Mouse (Mus musculus) right cerebral cortex, postnatal 4 days (tissue): ENCODE measurements around the gene Apoa5.
A peak's percentile ranks its signal among the peaks of the same experiment; 100 is the strongest.
"Not testable (repeated sequence)": the region's sequence is repeated elsewhere in the genome, so short reads cannot be mapped to it uniquely, and the experiment has no call there.

Source experiments
- DNase-seq: peaks from one replicate; pipeline ENCODE4 v3.0.0-alpha.2; 2022

The Apoa5 gene

DNA sequence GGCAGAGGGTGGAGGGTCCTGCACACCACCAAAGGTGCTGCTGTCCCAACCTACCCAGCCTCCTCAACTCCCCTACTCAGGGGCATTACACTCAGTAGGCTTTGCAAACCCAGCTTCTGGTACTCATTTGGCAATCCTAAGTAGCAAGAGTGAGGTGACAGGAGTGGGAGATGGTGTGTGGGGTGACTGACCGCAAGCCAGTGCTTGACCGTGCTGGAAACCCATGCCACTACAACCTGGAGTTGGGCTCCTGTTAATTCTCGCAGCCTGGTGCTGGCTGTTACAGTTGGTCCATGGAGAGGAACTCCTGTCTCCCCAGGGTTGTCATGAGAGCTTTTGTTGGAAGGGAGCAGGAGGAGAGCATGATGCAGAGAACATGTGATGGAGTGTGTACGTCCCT is 2.3 kb downstream of the Apoa5 start:
- DNase-seq, result no peak

DNA sequence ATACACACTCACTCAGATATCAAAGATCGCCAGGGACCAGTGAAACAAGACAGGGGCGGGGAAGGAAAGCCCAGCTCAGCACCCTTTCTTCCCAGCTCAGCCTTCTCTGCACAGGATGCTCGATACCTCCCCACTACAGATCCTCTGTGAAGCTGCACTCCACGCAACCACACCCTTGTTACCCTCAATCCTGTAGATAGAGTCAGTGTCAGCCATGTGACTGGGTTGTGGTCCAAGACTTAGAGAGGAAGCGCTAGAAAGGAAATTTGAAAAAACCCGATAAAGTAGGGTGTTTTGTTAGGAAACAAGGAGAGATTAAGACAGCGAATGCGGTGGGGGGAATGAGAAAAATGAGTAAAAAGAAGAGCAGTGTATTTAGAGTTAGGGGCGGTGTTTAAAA is 3.6 kb downstream of the Apoa5 start:
- no peak for DNase-seq

DNA sequence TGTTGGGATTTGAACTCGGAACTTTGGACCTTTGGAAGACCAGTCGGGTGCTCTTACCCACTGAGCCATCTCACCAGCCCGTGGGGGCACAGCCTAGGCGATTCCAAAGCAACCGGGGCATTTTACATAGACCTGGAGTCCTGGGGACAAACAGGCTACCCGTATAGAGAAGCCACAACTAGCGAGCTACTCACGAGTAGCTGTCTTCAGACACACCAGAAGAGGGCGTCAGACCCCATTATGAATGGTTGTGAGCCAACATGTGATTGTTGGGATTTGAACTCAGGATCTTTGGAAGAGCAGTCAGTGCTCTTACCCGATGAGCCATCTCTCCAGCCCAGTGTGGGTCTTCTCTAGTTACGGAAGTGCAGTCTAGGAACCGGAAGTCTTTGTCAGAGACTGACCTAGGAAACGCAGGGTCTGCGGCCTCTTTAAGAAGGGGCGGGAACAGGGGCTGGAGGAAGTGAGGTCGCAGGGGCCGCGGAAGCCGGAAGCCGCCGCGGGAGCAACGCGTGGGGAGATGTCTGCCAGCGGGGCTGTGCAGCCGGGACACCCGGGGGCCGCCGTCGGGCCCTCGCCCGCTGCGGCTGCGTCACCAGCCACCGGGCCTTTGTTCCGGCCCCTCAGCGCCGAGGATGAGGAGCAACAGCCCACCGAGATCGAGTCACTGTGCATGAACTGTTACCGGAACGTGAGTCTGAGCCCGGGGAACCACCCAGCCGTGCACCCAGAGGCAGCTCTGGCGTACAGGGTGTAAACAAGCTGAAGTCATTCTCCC is 4.4 kb downstream of the Apoa5 start, which contains the start of gene Zpr1:
TSS of gene Zpr1 (plus strand) at position 388 of the 778 bp plus-strand sequence.
- peak; percentile 81 for DNase-seq

DNA sequence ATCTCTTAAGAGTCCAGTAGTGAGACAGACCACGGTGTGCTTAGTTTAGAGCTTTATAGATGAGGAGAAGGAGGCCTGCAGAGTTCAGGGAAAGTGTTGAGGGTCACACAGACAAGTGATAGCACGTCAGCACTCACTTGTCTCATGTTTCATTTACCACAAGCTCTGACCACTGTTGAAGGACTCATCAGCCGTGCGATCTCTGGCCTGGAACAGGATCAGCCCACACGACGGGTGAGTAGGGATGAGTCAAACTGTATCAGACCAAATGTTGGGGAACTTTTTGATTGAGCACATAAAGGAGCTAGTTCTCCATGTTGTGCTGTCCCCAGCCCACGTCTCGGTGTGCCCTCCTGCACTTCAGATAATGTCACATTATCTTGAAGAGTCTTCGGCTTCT is 6.1 kb downstream of the Apoa5 start:
- DNase-seq, result no peak

DNA sequence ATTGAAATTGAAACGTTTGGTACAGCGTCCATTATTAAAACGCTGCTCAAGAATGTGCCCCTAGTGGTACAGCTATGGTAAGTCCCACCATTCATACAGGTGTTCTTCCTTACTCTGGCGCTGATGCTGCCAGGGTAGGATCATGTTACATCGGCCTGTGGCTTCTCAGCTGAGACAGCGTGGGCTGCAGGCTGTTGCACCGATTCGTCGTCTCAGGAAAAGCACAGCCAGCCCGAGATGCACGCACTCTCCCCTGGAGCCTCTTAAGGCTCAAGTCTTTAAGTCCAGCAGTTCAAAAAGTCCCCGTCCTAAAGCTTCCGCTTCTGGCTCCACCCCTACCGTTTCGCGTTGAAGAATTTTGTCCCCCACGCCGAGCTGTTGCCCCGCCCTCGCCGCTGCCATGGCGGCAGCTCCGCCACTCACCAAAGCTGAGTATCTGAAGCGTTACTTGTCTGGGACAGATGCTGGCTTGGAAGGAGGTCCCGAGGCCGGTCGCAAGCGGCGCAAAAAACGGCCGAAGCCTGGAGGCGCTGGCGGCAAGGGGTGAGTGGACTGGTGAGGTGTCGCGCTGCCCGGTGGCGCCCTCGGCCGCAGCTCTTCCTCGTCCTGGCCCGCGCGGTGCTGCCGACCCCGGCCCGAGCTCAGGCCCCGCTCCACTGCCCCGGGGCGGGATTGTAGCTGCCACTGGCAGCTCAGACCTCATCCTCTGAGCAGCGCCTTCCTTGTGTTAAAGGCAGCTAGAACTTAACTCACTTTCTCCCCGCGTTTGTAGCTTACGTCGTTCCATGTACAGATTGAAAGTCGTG is 14.4 kb downstream of the Apoa5 start, which contains the start of gene Bud13:
TSS of gene Bud13 (plus strand) at position 378 of the 806 bp plus-strand sequence.
- DNase-seq, result peak; percentile 96

- no peak for DNase-seq
Measured at GRCm38 (mm10) chr9:46298381-46298780, 29.9 kb downstream of the Apoa5 start.

- peak; percentile 60 for DNase-seq
Measured at GRCm38 (mm10) chr9:46302142-46302541, 33.7 kb downstream of the Apoa5 start.

DNA sequence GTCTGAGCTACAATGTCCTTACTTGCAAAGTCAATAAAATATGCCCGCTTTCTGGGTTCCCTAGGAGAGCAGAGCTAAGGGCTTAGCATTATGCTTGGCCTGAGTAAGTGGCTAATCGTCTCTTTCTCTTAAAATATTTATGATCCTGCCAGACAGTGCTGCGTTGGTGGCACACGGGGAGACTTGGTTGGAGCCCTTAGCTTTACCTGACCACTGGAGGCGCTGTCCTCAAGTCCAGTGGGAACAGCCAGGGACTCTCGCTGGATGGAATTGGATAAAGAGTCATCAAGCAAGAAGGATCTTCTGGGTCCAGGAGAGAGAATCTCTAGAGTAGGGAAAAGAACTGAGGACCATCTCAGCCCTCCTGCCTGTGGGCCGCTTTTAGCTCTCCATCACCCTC is 40.7 kb downstream of the Apoa5 start:
- DNase-seq, result no peak

DNA sequence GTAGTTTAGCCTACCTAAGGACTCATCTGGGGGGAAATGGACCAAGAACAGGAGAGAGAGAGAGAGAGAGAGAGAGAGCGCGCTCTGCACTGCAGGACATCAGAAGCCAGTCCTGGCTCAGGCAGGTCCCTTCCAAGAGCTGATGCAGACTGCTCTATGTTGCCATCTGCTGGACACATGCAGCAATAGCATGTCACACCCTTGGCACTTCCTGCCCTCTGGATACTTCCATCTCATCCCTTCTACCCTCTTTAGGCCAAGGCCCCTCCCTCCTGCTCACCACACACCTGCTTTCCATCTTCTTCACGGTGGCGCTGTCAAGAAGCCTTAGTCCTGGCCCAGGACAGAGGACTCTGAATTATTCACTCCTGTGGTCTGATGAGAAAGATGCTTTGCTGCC is 46.1 kb downstream of the Apoa5 start:
- peak; percentile 44 for DNase-seq

- DNase-seq, result no peak
Measured at GRCm38 (mm10) chr9:46314921-46315320, 46.5 kb downstream of the Apoa5 start.

GRCm38 (mm10) chr9:46315807-46316365 is 47.5 kb downstream of the Apoa5 start:
- no peak for DNase-seq

GRCm38 (mm10) chr9:46316388-46316787 is 48.0 kb downstream of the Apoa5 start:
- DNase-seq, result no peak

- DNase-seq, result no peak
Measured at GRCm38 (mm10) chr9:46316909-46317308, 48.5 kb downstream of the Apoa5 start.

- no peak for DNase-seq
Measured at GRCm38 (mm10) chr9:46317957-46318356, 49.5 kb downstream of the Apoa5 start.

DNA sequence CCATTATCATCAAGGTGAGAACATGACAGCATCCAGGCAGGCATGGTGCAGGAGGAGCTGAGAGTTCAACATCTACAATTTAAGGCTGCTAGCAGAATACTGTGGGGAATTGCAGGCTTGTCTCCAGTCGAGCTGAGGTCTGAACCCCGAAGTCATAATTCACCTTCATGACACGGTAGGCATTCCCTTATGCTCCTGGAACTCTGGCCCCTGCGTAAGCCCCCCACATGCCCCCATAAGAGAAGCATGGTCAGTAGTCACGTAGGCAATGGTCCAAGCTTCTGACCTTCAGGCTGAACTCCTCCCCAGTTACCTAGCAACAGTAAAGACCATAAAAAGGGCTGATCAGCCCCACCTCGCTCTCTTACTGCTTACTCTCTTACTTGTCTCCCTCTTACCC is 51.5 kb downstream of the Apoa5 start, which contains the start of gene 4931429L15Rik:
TSS of gene 4931429L15Rik (minus strand) at position 101 of the 400 bp plus-strand sequence.
- not testable (repeated sequence) for DNase-seq

DNA sequence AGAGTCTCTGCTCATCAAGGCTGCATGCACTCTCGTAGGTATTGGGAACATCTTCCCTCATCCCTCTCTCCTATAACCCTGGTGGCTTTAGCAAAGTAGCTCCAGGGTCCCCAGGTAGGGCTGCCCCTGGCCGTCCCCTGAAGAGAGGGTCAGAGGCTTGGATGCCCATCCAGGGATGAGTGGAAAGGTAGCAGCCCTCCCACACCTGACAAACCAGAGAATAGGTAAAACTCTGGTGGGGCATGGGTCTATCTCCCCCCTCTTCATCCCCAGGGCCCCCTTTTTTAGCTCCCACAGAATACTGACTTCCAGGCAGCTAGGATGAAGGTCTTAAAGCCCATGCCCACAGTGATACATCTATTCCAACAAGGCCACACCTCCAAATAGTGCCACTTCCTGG is 52.0 kb downstream of the Apoa5 start:
- DNase-seq, result no peak
